Mouse (Mus musculus): ENCODE measurements around the gene Sult1a1. TPM values are rescaled to one million over a fixed set of nuclear protein-coding genes. Genes with fewer than 3 reads are reported as not detected.
"Not testable (repeated sequence)": the region's sequence is repeated elsewhere in the genome, so short reads cannot be mapped to it uniquely, and the experiment has no call there.

The Sult1a1 gene
- polyA plus RNA-seq, 1 experiment, result 7.1 TPM

DNA sequence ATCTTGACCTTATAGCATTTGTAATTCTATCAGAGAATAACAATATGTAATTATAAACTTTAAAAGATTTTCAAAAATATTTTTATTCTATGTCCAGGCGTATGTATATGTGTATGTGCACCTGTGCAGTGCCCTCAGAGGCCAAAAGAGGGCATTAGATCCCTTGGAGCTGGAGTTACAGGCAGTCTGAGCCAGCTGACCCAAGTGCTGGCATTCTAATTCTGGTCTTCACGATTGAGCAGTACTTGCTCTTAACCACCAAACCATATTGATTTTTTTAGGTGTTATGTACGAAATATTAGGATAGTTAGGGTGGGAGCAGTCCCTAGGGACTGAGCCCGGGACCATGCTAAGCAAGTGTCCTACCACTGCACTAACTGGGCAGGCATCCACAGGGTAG is 27.7 kb downstream of the Sult1a1 start:
- Histone ChIP-seq H3K27ac (ENCODE audit: control insufficient read depth, insufficient read depth, low read depth, low read length) (no peak overlapping the region), H3K27me3 (ENCODE audit: control insufficient read depth, insufficient read depth, low read length) (no peaks in the 10 kb centered on the region), H3K4me1 (ENCODE audit: control insufficient read depth, insufficient read depth, low read length) (no peaks in the 10 kb centered on the region; the same call in 1 of the 2 replicates), H3K36me3 (ENCODE audit: control insufficient read depth, insufficient read depth, low read length) (no peaks in the 10 kb centered on the region), H3K4me3 (ENCODE audit: control insufficient read depth, low read depth, low read length) (peak overlapping the region; percentile 60)
- TF ChIP-seq POLR2A (IDR thresholded peaks at IDR 0.05; ENCODE audit: control insufficient read depth, low read depth, low read length) (no peak), CTCF (IDR thresholded peaks at IDR 0.05; ENCODE audit: control insufficient read depth, insufficient read depth, insufficient replicate concordance, low read depth, low read length) (no peak)

- TF ChIP-seq POLR2A (IDR thresholded peaks at IDR 0.05; ENCODE audit: control insufficient read depth, low read depth, low read length) (no peak), CTCF (IDR thresholded peaks at IDR 0.05; ENCODE audit: control insufficient read depth, insufficient read depth, insufficient replicate concordance, low read depth, low read length) (no peak)
- Histone ChIP-seq H3K27me3 (ENCODE audit: control insufficient read depth, insufficient read depth, low read length) (no peaks in the 10 kb centered on the region), H3K27ac (ENCODE audit: control insufficient read depth, insufficient read depth, low read depth, low read length) (no peak overlapping the region), H3K4me3 (ENCODE audit: control insufficient read depth, low read depth, low read length) (no peak overlapping the region), H3K4me1 (ENCODE audit: control insufficient read depth, insufficient read depth, low read length) (no peaks in the 10 kb centered on the region; the same call in 1 of the 2 replicates), H3K36me3 (ENCODE audit: control insufficient read depth, insufficient read depth, low read length) (no peaks in the 10 kb centered on the region)
Measured at GRCm38 (mm10) chr7:126645708-126646107, 30.5 kb downstream of the Sult1a1 start.

DNA sequence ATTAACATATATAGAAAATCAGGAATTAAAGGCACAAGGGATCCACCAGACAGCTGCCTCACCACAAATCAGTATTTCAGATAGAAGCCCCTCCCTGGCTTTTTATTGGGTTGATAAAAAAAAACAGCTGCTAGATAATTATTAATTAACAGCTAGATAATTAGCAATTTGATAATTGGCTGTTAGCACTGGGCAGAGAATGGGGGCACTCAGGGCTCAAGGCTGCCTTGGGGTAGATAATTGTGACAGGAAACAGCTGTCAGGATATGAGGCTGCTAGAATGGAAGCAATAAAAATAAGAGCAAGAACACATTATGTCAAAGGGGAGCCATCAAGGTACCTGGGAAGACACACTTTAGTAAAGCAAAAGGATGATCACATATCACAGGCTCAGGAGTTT is 31.3 kb downstream of the Sult1a1 start:
- Histone ChIP-seq H3K27me3 (ENCODE audit: control insufficient read depth, insufficient read depth, low read length) (no peaks in the 10 kb centered on the region), H3K36me3 (ENCODE audit: control insufficient read depth, insufficient read depth, low read length) (no peaks in the 10 kb centered on the region), H3K4me1 (ENCODE audit: control insufficient read depth, insufficient read depth, low read length) (no peaks in the 10 kb centered on the region; the same call in 1 of the 2 replicates), H3K27ac (ENCODE audit: control insufficient read depth, insufficient read depth, low read depth, low read length) (no peak overlapping the region), H3K4me3 (ENCODE audit: control insufficient read depth, low read depth, low read length) (no peak overlapping the region)
- TF ChIP-seq CTCF (IDR thresholded peaks at IDR 0.05; ENCODE audit: control insufficient read depth, insufficient read depth, insufficient replicate concordance, low read depth, low read length), result no peak
- no peak for TF ChIP-seq POLR2A (IDR thresholded peaks at IDR 0.05; ENCODE audit: control insufficient read depth, low read depth, low read length)

- H3K4me3 ChIP-seq (ENCODE audit: control insufficient read depth, low read depth, low read length), result no peak overlapping the region
- TF ChIP-seq CTCF (IDR thresholded peaks at IDR 0.05; ENCODE audit: control insufficient read depth, insufficient read depth, insufficient replicate concordance, low read depth, low read length) (no peak), POLR2A (IDR thresholded peaks at IDR 0.05; ENCODE audit: control insufficient read depth, low read depth, low read length) (no peak)
- no peaks in the 10 kb centered on the region for H3K36me3 ChIP-seq (ENCODE audit: control insufficient read depth, insufficient read depth, low read length)
- no peaks in the 10 kb centered on the region for H3K27me3 ChIP-seq (ENCODE audit: control insufficient read depth, insufficient read depth, low read length)
- no peak overlapping the region for H3K27ac ChIP-seq (ENCODE audit: control insufficient read depth, insufficient read depth, low read depth, low read length)
- H3K4me1 ChIP-seq (ENCODE audit: control insufficient read depth, insufficient read depth, low read length), result no peaks in the 10 kb centered on the region; the same call in 1 of the 2 replicates
Measured at GRCm38 (mm10) chr7:126644345-126644744, 31.9 kb downstream of the Sult1a1 start.

- not testable (repeated sequence) for H3K27me3 ChIP-seq (ENCODE audit: control insufficient read depth, insufficient read depth, low read length); H3K36me3 ChIP-seq (ENCODE audit: control insufficient read depth, insufficient read depth, low read length); H3K4me1 ChIP-seq (ENCODE audit: control insufficient read depth, insufficient read depth, low read length); H3K4me3 ChIP-seq (ENCODE audit: control insufficient read depth, low read depth, low read length); H3K27ac ChIP-seq (ENCODE audit: control insufficient read depth, insufficient read depth, low read depth, low read length)
Measured at GRCm38 (mm10) chr7:126643244-126643617, 33.0 kb downstream of the Sult1a1 start.

GRCm38 (mm10) chr7:126642545-126643243 is 33.5 kb downstream of the Sult1a1 start:
- Histone ChIP-seq H3K4me3 (ENCODE audit: control insufficient read depth, low read depth, low read length) (no peak overlapping the region), H3K36me3 (ENCODE audit: control insufficient read depth, insufficient read depth, low read length) (no peaks in the 10 kb centered on the region), H3K4me1 (ENCODE audit: control insufficient read depth, insufficient read depth, low read length) (no peaks in the 10 kb centered on the region), H3K27ac (ENCODE audit: control insufficient read depth, insufficient read depth, low read depth, low read length) (no peak overlapping the region), H3K27me3 (ENCODE audit: control insufficient read depth, insufficient read depth, low read length) (no peaks in the 10 kb centered on the region)
- no peak for TF ChIP-seq CTCF (IDR thresholded peaks at IDR 0.05; ENCODE audit: control insufficient read depth, insufficient read depth, insufficient replicate concordance, low read depth, low read length)
- no peak for TF ChIP-seq POLR2A (IDR thresholded peaks at IDR 0.05; ENCODE audit: control insufficient read depth, low read depth, low read length)

DNA sequence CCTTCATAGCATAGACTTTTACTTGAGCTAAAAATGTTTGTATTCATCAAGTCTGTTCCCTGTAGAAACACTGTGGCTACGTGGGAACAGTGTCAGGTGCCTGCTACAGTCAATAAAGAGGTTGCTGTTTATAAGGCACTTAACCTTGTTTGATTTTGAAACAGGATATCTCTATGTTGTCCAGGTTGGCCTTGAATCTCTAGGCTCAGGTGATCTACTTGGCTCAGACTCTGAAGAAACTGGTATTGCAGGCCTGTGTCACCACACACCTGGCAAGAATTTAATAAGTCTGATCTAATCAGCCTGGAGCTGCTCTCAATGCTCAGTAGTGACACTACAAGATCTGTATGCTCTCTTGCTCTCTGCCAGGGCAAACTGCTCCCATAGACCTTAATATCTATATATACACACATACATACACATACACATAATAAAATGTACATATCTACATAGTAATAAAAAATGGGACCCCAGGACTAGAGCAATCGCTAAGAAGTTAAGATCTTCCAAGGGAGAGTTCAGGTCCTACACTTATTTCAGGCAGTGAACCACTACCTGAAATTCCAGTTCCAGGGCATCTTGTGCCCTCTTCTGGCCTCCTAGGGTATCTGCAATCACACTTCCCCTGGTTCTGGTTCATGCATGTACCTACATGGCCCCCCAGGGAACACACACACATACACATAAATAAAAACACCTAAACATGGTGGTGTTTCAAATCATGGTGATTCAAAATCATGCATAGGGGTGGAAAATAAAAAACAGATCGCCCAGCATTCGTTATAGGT is 39.3 kb downstream of the Sult1a1 start:
- TF ChIP-seq CTCF (IDR thresholded peaks at IDR 0.05; ENCODE audit: control insufficient read depth, insufficient read depth, insufficient replicate concordance, low read depth, low read length) (peak; percentile 10; the same call in 1 of the 2 replicates), POLR2A (IDR thresholded peaks at IDR 0.05; ENCODE audit: control insufficient read depth, low read depth, low read length) (no peak)
- H3K4me1 ChIP-seq (ENCODE audit: control insufficient read depth, insufficient read depth, low read length), result no peaks in the 10 kb centered on the region
- H3K36me3 ChIP-seq (ENCODE audit: control insufficient read depth, insufficient read depth, low read length), result no peaks in the 10 kb centered on the region
- no peaks in the 10 kb centered on the region for H3K27me3 ChIP-seq (ENCODE audit: control insufficient read depth, insufficient read depth, low read length)
- H3K27ac ChIP-seq (ENCODE audit: control insufficient read depth, insufficient read depth, low read depth, low read length), result no peak overlapping the region
- H3K4me3 ChIP-seq (ENCODE audit: control insufficient read depth, low read depth, low read length), result no peak overlapping the region

Measured in testis, adult 2 months (tissue).